Mouse (Mus musculus) midbrain, embryonic 13.5 days (tissue): Measurements from ENCODE around the gene Pnkd. TPM values are rescaled to one million over a fixed set of nuclear protein-coding genes. Genes with fewer than 3 reads are reported as not detected.

ENCODE experiments used
- ATAC-seq: fragments of 200-750 bp; cut with Nextera tagmentation; 2 replicates; pipeline ENCODE4 v1.8.0; 2017; ENCODE audit warnings: mild to moderate bottlenecking, moderate TSS enrichment, moderate library complexity
- H3K27ac ChIP-seq: fragments of 300-500 bp; sonication (generic); 2 replicates; pipeline ENCODE4 v1.5.1; 2015; ENCODE audit warnings: inconsistent platforms, mild to moderate bottlenecking, moderate library complexity
- H3K27me3 ChIP-seq: fragments of 300-500 bp; sonication (generic); 2 replicates; pipeline ENCODE4 v1.6.1; 2015; ENCODE audit warnings: mild to moderate bottlenecking, inconsistent platforms
- H3K36me3 ChIP-seq: fragments of 300-500 bp; sonication (generic); 2 replicates; pipeline ENCODE4 v1.6.1; 2015; ENCODE audit warnings: mild to moderate bottlenecking, inconsistent platforms
- H3K4me1 ChIP-seq: fragments of 300-500 bp; sonication (generic); replicated peaks from 2 replicates; pipeline ENCODE4 v1.6.1; 2015; ENCODE audit warnings: inconsistent platforms
- H3K4me2 ChIP-seq: fragments of 300-500 bp; sonication (generic); replicated peaks from 2 replicates; pipeline ENCODE4 v1.6.1; 2015; ENCODE audit warnings: moderate library complexity, mild to moderate bottlenecking, inconsistent platforms
- H3K4me3 ChIP-seq: fragments of 300-500 bp; sonication (generic); replicated peaks from 2 replicates; pipeline ENCODE4 v1.5.1; 2015; ENCODE audit warnings: mild to moderate bottlenecking, inconsistent platforms
- H3K9ac ChIP-seq: fragments of 300-500 bp; sonication (generic); replicated peaks from 2 replicates; pipeline ENCODE4 v1.6.1; 2015; ENCODE audit warnings: mild to moderate bottlenecking, inconsistent platforms
- H3K9me3 ChIP-seq: fragments of 300-500 bp; sonication (generic); 2 replicates; pipeline ENCODE4 v1.6.1; 2016; ENCODE audit warnings: mild to moderate bottlenecking, inconsistent platforms
- WGBS: fragments of 180-500 bp; shearing (Covaris S2); methylation state at CpG from one replicate; pipeline ENCODE4 v1.1.7; 2015; 5-methylcytosine and 5-hydroxymethylcytosine counted together
- polyA plus RNA-seq: library from polyadenylated mRNA; unstranded; fragments of >200 nt; fragmentation: Nextera tagmentation; extraction: Ambion mirVana; gene quantifications from 2 replicates; pipeline ENCODE4 v1.2.1, GENCODE M21; 2015

Pnkd gene
- polyA plus RNA-seq, 1 experiment from 2014 or later: 92.2 TPM

DNA sequence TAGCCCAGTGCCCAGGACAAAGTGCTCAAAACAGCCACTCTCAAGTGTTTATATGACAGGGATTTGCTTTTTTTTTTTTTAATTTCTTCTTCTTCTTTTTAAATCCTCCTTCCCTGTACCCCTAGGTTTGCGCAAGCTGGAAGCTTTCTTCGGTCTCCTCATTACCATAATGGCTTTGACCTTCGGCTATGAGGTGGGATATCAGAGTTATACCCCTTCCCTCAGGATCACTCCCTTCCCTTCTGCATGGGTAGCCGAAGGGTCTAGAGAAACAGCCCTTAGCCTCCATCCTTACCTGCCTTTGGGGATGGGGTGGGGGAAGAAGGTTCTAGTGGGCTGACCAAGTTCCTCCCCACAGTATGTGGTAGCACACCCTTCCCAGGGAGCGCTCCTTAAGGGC lies 95.8 kb downstream of the Pnkd start:
- no peaks in the 10 kb centered on the region for H3K4me1 ChIP-seq
- no peak overlapping the region for H3K4me3 ChIP-seq
- H3K9me3 ChIP-seq: no peaks in the 10 kb centered on the region
- no peak overlapping the region for H3K27ac ChIP-seq
- no peaks in the 10 kb centered on the region for H3K27me3 ChIP-seq
- H3K36me3 ChIP-seq: no peaks in the 10 kb centered on the region
- H3K9ac ChIP-seq: no peak overlapping the region
- WGBS: 86% methylated on average over 5 of the region's 5 CpGs
- ATAC-seq: no peak
- H3K4me2 ChIP-seq: no peak overlapping the region

DNA sequence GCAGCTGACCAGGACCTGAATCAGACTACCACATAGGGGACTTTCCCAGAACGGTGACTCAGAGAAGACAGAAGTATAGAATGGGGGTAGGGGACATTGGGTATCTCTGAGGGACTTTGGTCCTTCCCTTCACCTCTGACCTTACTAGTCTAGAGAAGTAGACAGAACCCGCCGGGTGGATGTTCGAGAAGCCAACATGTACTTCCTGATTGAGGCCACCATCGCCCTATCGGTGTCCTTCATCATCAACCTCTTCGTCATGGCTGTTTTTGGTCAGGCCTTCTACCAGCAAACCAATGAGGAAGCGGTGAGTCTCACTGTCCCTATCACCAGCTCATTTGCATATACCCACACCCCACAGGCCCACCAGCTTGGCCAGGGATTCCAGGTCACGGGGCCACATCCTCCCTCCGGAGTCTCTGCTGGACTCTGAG lies 96.9 kb downstream of the Pnkd start:
- Histone ChIP-seq H3K4me2 (no peak overlapping the region), H3K9ac (no peak overlapping the region), H3K4me1 (0 out of 2 replicates have a peak, but pooled peaks cover 3% of the 10 kb centered on the region), H3K36me3 (no peaks in the 10 kb centered on the region), H3K27ac (no peak overlapping the region), H3K27me3 (no peaks in the 10 kb centered on the region), H3K4me3 (no peak overlapping the region), H3K9me3 (no peaks in the 10 kb centered on the region)
- ATAC-seq: no peak
- WGBS: 87% methylated on average over 10 of the region's 10 CpGs

- ATAC-seq: no peak
- H3K4me2 ChIP-seq: no peak overlapping the region
- 90% methylated on average over 13 of the region's 13 CpGs for WGBS
- no peak overlapping the region for H3K27ac ChIP-seq
- no peaks in the 10 kb centered on the region for H3K9me3 ChIP-seq
- H3K4me1 ChIP-seq: peaks cover 9% of the 10 kb centered on the region; the same call in 1 of the 2 replicates
- no peaks in the 10 kb centered on the region for H3K36me3 ChIP-seq
- H3K9ac ChIP-seq: no peak overlapping the region
- H3K27me3 ChIP-seq: peaks cover 3% of the 10 kb centered on the region; the same call in 1 of the 2 replicates
- H3K4me3 ChIP-seq: no peak overlapping the region
Observed at GRCm38 (mm10) chr1:74383385-74383784, 98.7 kb downstream of the Pnkd start.

DNA sequence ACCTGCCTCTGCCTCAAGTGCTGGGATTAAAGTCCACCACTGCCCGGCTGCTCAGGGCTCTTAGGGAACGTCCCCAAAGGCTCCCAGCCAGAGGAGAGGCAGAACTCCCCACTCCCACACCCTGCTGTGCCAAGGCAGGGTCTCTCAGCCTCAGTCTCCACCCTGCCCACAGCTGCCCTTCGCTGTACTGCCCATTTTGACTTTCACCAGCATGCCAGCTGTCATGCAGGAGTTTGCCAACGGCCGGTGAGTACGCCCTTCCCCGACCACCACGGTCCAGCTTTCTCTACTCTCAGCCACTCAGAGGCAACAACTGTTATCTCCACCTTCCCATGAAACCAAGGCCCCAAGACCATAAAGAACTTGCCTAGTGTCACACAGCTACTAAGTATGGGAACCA lies 99.8 kb downstream of the Pnkd start:
- H3K9ac ChIP-seq: no peak overlapping the region
- ATAC-seq: no peak
- no peak overlapping the region for H3K27ac ChIP-seq
- no peaks in the 10 kb centered on the region for H3K9me3 ChIP-seq
- H3K4me3 ChIP-seq: no peak overlapping the region
- peaks cover 13% of the 10 kb centered on the region for H3K27me3 ChIP-seq
- H3K4me2 ChIP-seq: no peak overlapping the region
- H3K4me1 ChIP-seq: peaks cover 10% of the 10 kb centered on the region; the same call in 1 of the 2 replicates
- H3K36me3 ChIP-seq: no peaks in the 10 kb centered on the region
- 83% methylated on average over 8 of the region's 8 CpGs for WGBS

DNA sequence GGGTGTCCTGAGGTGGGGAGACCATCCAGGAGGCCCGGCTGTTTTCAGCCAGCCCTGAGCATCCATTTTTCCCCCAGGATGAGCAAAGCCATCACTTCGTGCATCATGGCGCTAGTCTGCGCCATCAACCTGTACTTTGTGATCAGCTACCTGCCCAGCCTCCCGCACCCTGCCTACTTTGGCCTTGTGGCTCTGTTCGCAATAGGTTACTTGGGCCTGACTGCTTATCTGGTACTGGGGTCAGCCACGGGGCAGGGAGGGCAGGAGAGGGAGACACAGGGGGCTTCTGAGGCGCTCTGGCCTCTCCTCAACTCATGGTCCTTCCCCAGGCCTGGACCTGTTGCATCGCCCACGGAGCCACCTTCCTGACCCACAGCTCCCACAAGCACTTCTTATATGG lies 100.3 kb downstream of the Pnkd start:
- no peaks in the 10 kb centered on the region for H3K36me3 ChIP-seq
- H3K9me3 ChIP-seq: no peaks in the 10 kb centered on the region
- 92% methylated on average over 10 of the region's 10 CpGs for WGBS
- no peak overlapping the region for H3K4me2 ChIP-seq
- no peak overlapping the region for H3K4me3 ChIP-seq
- H3K27ac ChIP-seq: no peak overlapping the region
- H3K9ac ChIP-seq: no peak overlapping the region
- no peak for ATAC-seq
- H3K27me3 ChIP-seq: peaks cover 18% of the 10 kb centered on the region
- peaks cover 15% of the 10 kb centered on the region for H3K4me1 ChIP-seq

DNA sequence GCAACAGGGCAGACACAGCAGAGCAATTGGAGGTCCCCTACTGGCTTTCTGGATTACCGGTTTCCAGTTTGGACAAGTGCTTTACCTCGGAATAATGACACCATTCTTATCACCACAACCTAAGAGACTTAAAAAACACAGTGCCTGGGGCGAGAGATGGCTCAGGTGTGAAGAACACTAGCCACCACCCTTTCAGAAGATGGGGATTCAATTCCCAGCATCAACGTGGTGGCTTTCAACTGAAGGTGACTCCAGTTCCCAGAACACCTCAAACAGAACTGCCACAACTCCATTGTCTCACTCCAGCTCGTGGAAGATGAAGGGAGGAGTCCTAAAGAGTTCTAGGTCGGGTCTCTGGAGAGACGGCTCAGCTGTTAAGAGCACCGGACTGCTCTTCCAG lies 100.8 kb downstream of the Pnkd start:
- WGBS: 89% methylated on average over 8 of the region's 8 CpGs
- Histone ChIP-seq H3K36me3 (no peaks in the 10 kb centered on the region), H3K9ac (no peak overlapping the region), H3K9me3 (no peaks in the 10 kb centered on the region), H3K27ac (no peak overlapping the region), H3K4me3 (no peak overlapping the region), H3K4me1 (peaks cover 19% of the 10 kb centered on the region), H3K27me3 (peaks cover 23% of the 10 kb centered on the region), H3K4me2 (no peak overlapping the region)
- ATAC-seq: no peak

- peaks cover 28% of the 10 kb centered on the region for H3K27me3 ChIP-seq
- H3K36me3 ChIP-seq: no peaks in the 10 kb centered on the region
- 51% methylated on average over 7 of the region's 10 CpGs for WGBS
- H3K4me1 ChIP-seq: peaks cover 26% of the 10 kb centered on the region
- H3K9me3 ChIP-seq: no peaks in the 10 kb centered on the region
- peak overlapping the region; percentile 76 for H3K4me3 ChIP-seq
- H3K9ac ChIP-seq: peak overlapping the region; percentile 70
- ATAC-seq: no peak
- peak overlapping the region; percentile 95 for H3K27ac ChIP-seq
- H3K4me2 ChIP-seq: peak overlapping the region; percentile 68
Observed at GRCm38 (mm10) chr1:74386363-74386713, 101.6 kb downstream of the Pnkd start.

- Histone ChIP-seq H3K4me3 (peak overlapping the region; percentile 76), H3K9me3 (no peaks in the 10 kb centered on the region), H3K9ac (peak overlapping the region; percentile 70), H3K4me1 (peaks cover 26% of the 10 kb centered on the region), H3K4me2 (peak overlapping the region; percentile 68), H3K27me3 (peaks cover 28% of the 10 kb centered on the region), H3K36me3 (no peaks in the 10 kb centered on the region), H3K27ac (peak overlapping the region; percentile 95)
- WGBS: under 1% methylated on average over 26 of the region's 26 CpGs
- peak; percentile 92 for ATAC-seq
Observed at GRCm38 (mm10) chr1:74386714-74387385, 102.1 kb downstream of the Pnkd start.

DNA sequence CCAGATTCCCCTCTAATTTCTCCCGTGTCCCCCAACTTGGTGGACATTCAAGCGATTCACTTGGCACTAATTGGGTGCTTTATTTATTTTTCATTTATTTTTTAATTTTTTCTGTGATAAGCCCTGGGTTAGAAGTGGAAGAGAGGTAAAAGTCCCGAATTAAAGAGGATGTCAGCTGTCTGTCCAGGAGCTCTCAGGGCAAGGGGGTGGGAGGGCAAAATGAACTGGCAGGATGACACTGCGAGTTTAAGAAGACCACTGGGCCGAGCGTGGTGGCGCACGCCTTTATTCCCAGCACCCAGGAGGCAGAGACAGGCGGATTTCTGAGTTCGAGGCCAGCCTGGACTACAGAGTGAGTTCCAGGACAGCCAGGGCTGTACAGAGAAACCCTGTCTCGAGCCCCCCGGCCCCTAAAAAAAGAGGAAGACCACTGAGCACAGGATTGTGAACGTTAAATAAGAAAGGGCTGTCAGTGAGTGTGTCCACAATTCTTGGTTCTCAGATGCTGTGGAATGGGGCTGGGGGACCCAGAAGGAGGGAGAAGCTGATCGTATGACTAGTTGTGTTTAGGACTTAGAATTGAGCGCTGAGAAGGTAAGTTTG lies 102.8 kb downstream of the Pnkd start:
- Histone ChIP-seq H3K27ac (peak overlapping the region; percentile 95; the same call in 1 of the 2 replicates), H3K27me3 (peaks cover 28% of the 10 kb centered on the region), H3K4me3 (peak overlapping the region; percentile 76), H3K9me3 (no peaks in the 10 kb centered on the region), H3K36me3 (no peaks in the 10 kb centered on the region), H3K4me2 (peak overlapping the region; percentile 68), H3K9ac (no peak overlapping the region), H3K4me1 (peaks cover 32% of the 10 kb centered on the region)
- no peak for ATAC-seq
- WGBS: 48% methylated on average over 15 of the region's 15 CpGs

- no peak overlapping the region for H3K4me3 ChIP-seq
- H3K4me2 ChIP-seq: no peak overlapping the region
- peaks cover 41% of the 10 kb centered on the region for H3K4me1 ChIP-seq
- H3K9ac ChIP-seq: no peak overlapping the region
- no peak for ATAC-seq
- 84% methylated on average over 7 of the region's 7 CpGs for WGBS
- H3K27ac ChIP-seq: no peak overlapping the region
- H3K27me3 ChIP-seq: peaks cover 28% of the 10 kb centered on the region
- H3K9me3 ChIP-seq: no peaks in the 10 kb centered on the region
- H3K36me3 ChIP-seq: 0 out of 2 replicates have a peak, but pooled peaks cover 1% of the 10 kb centered on the region
Observed at GRCm38 (mm10) chr1:74388398-74388920, 103.7 kb downstream of the Pnkd start.

GRCm38 (mm10) chr1:74389831-74390286 lies 105.1 kb downstream of the Pnkd start:
- Histone ChIP-seq H3K4me3 (peak overlapping the region; percentile 7; the same call in 1 of the 2 replicates), H3K4me2 (peak overlapping the region; percentile 39), H3K4me1 (peaks cover 46% of the 10 kb centered on the region), H3K27me3 (peaks cover 28% of the 10 kb centered on the region), H3K36me3 (peaks cover 14% of the 10 kb centered on the region), H3K27ac (no peak overlapping the region), H3K9ac (no peak overlapping the region; the same call in 1 of the 2 replicates), H3K9me3 (no peaks in the 10 kb centered on the region)
- ATAC-seq: no peak
- 5% methylated on average over 29 of the region's 29 CpGs for WGBS

DNA sequence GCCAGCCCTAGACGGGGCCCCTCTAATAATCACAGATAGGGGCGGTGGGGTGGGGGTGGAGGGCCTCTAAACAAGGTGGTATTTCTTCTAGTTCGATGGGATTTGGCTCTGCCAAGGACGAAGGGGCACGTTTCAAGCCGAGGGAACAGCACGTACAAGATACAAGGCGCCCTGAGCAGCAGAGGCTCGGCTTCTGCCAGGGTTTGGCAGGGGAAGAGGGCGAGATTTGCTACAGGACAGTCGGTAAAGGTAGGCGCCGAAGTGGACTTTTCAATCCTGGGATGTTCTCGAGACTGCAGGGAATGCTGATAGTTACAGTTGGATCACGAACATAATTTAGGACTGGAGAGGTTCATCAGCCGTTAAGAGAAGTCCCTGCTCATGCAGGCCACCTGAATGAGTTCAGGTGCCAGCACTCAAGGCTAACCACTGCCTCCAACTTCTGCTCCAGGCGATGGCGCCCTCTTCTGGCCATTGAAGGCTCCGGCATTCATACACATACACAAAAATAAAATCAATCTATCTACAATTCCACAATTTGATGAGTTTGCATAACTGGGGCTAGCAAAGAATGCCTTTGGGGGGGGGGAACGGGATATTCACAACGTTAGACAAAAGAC lies 105.7 kb downstream of the Pnkd start:
- H3K4me2 ChIP-seq: peak overlapping the region; percentile 95
- H3K9me3 ChIP-seq: no peaks in the 10 kb centered on the region
- peaks cover 20% of the 10 kb centered on the region for H3K36me3 ChIP-seq
- no peak overlapping the region for H3K27ac ChIP-seq
- peak overlapping the region; percentile 88; the same call in 1 of the 2 replicates for H3K4me3 ChIP-seq
- ATAC-seq: no peak
- no peak overlapping the region for H3K9ac ChIP-seq
- 7% methylated on average over 21 of the region's 21 CpGs for WGBS
- peaks cover 28% of the 10 kb centered on the region for H3K27me3 ChIP-seq
- H3K4me1 ChIP-seq: peaks cover 46% of the 10 kb centered on the region
